Mouse (Mus musculus): ENCODE data around the gene Mbd3. TPM values are rescaled to one million over a fixed set of nuclear protein-coding genes. Genes with fewer than 3 reads are reported as not detected.
A peak's percentile ranks its signal among the peaks of the same experiment; 100 is the strongest.

Gene Mbd3
- total and polyA plus RNA-seq, 2 experiments from 2014 or later: 30.4 to 157 TPM

DNA sequence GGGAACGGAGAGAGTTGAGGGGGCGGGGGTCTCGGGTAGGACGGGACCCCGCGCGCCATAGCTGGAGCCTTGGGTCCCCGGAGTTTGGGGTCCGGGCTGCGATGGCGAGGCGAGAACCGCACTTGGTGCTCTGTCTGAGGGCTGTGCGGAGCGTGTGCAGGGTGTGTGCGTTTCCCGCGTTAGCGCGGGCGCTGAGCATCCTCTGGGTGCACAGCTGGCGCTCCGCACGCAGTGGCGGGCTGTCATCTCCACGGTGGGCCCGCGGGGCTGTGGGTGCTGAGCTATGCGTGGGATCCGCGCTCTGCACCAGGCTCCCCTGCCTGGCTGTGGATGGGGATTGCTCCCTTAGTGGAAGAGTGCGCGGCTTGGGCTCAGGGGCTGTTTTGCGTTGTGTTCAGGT is 42.6 kb downstream of the Mbd3 start:
- H3K27ac ChIP-seq (ENCODE audit: low read depth, low read length): no peak overlapping the region
- H3K4me3 ChIP-seq (ENCODE audit: low read depth, low read length): peak overlapping the region; percentile 50
- no peak for TF ChIP-seq CTCF (IDR thresholded peaks at IDR 0.05)
- ATAC-seq (ENCODE audit: low FRiP score): no peak
- no peaks in the 10 kb centered on the region for H3K36me3 ChIP-seq (ENCODE audit: insufficient read depth, low read length)
- DNase-seq (ENCODE audit: low spot score): no peak
- peak overlapping the region; percentile 62 for H3K9ac ChIP-seq (replicated peaks; ENCODE audit: low read length, poor library complexity, severe bottlenecking)
- peaks cover 8% of the 10 kb centered on the region; the same call in 1 of the 2 replicates for H3K4me1 ChIP-seq (ENCODE audit: insufficient read depth, low read length)
- no peaks in the 10 kb centered on the region for H3K9me3 ChIP-seq (ENCODE audit: low read length)
- H3K4me2 ChIP-seq (ENCODE audit: low read depth, low read length, poor library complexity, severe bottlenecking): peak overlapping the region; percentile 82
- H3K27me3 ChIP-seq (ENCODE audit: insufficient read depth, low read length): peaks cover 47% of the 10 kb centered on the region
- WGBS: 2% methylated on average over 33 of the region's 34 CpGs

DNA sequence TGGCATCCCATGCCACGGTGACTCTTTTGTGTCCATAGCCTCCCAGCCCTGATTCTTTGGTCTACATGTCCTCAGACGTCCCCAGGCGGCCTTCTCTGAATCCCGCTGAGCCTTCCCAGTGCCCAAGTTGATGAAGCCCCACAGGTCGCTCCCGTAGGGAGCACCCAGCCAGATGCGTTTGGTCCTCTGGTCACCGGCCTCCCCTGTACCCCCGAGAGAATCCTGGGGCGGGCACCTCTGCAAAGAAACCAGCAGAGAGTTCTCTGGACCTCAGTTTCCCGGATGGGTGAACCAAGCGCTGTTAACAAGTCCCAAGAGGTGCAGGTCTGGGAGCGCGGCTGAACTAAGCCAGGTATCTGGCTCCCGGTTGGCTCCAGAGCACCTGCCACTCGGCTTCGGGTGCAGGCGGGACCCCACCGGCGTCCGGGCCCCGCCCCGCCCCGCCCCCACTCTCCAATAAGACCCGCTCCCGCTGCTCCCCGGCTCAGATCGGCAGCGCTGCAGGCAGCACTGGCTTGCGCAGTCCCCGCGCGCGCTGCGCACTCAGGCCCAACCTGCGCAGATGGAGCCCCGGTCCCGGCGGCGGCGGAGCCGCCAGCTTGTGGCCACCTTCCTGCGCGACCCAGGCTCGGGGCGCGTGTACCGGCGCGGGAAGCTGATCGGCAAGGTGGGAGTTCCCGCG is 43.2 kb downstream of the Mbd3 start, which contains the start of gene Plk5:
Gene Plk5, plus strand, starts transcription at position 459 of the 682 bp plus-strand sequence.
- H3K4me1 ChIP-seq (ENCODE audit: insufficient read depth, low read length): peaks cover 8% of the 10 kb centered on the region; the same call in 1 of the 2 replicates
- no peaks in the 10 kb centered on the region for H3K9me3 ChIP-seq (ENCODE audit: low read length)
- no peaks in the 10 kb centered on the region for H3K36me3 ChIP-seq (ENCODE audit: insufficient read depth, low read length)
- DNase-seq (ENCODE audit: low spot score): no peak
- WGBS: under 1% methylated on average over 52 of the region's 53 CpGs
- ATAC-seq (ENCODE audit: low FRiP score): no peak
- no peak for TF ChIP-seq CTCF (IDR thresholded peaks at IDR 0.05)
- peak within 1 kb of the TSS; percentile 82 for H3K4me2 ChIP-seq (ENCODE audit: low read depth, low read length, poor library complexity, severe bottlenecking)
- H3K4me3 ChIP-seq (ENCODE audit: low read depth, low read length): peak within 1 kb of the TSS; percentile 50
- H3K27ac ChIP-seq (ENCODE audit: low read depth, low read length): no peak within 1 kb of the TSS
- H3K27me3 ChIP-seq (ENCODE audit: insufficient read depth, low read length): peaks cover 52% of the 10 kb centered on the region
- peak within 1 kb of the TSS; percentile 62 for H3K9ac ChIP-seq (replicated peaks; ENCODE audit: low read length, poor library complexity, severe bottlenecking)

DNA sequence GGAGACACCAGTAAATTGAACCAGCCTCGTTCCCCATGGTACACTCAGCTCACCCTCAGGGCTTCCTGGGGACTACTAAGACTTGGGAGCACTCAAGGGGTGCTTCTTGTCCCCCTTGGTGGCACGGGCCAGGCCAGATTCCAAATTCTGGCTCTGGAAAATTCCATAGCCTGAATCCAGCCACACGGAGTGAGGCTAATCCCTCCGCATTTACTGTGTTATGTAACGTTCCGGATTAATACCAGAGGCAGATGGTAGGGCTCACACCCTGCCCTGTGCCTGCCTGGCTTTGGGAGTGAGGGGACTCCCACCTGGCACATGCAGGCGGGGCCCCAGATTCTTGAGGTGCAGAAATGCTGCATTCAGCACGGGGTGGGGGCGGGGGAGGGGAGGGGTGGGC is 43.9 kb downstream of the Mbd3 start:
- peaks cover 8% of the 10 kb centered on the region; the same call in 1 of the 2 replicates for H3K4me1 ChIP-seq (ENCODE audit: insufficient read depth, low read length)
- 0 out of 2 replicates have a peak overlapping the region, but pooled peaks have one; percentile 62 for H3K9ac ChIP-seq (replicated peaks; ENCODE audit: low read length, poor library complexity, severe bottlenecking)
- no peak overlapping the region for H3K27ac ChIP-seq (ENCODE audit: low read depth, low read length)
- peaks cover 59% of the 10 kb centered on the region for H3K27me3 ChIP-seq (ENCODE audit: insufficient read depth, low read length)
- peak overlapping the region; percentile 82 for H3K4me2 ChIP-seq (ENCODE audit: low read depth, low read length, poor library complexity, severe bottlenecking)
- WGBS: 6% methylated on average over 9 of the region's 9 CpGs
- no peak overlapping the region for H3K4me3 ChIP-seq (ENCODE audit: low read depth, low read length)
- TF ChIP-seq CTCF (IDR thresholded peaks at IDR 0.05): no peak
- ATAC-seq (ENCODE audit: low FRiP score) (no peak), DNase-seq (ENCODE audit: low spot score) (no peak)
- H3K9me3 ChIP-seq (ENCODE audit: low read length): no peaks in the 10 kb centered on the region
- H3K36me3 ChIP-seq (ENCODE audit: insufficient read depth, low read length): no peaks in the 10 kb centered on the region

DNA sequence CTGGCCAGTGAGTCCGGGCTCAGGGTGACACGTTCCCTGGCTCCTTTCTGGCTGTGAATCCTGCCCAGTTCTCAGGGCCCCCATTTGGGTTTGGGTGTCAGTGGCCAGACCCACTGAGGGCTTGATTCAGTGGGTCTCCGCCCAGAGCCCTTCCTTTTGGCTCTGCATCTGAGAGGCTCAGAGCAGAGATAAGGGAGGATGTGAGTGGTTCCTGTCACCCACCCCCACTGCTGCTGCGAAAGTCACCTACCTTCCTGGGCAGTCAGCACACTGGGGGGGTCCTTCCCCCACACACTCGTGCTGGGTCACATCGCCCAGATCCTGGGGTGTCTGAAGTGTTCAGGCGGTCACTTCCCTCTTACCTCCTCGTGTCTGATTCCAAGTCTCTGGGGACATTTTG is 46.6 kb downstream of the Mbd3 start:
- Histone ChIP-seq H3K4me2 (ENCODE audit: low read depth, low read length, poor library complexity, severe bottlenecking) (no peak overlapping the region), H3K9me3 (ENCODE audit: low read length) (no peaks in the 10 kb centered on the region), H3K27me3 (ENCODE audit: insufficient read depth, low read length) (peaks cover 81% of the 10 kb centered on the region), H3K9ac (replicated peaks; ENCODE audit: low read length, poor library complexity, severe bottlenecking) (no peak overlapping the region), H3K27ac (ENCODE audit: low read depth, low read length) (no peak overlapping the region), H3K36me3 (ENCODE audit: insufficient read depth, low read length) (no peaks in the 10 kb centered on the region), H3K4me3 (ENCODE audit: low read depth, low read length) (no peak overlapping the region), H3K4me1 (ENCODE audit: insufficient read depth, low read length) (peaks cover 8% of the 10 kb centered on the region; the same call in 1 of the 2 replicates)
- DNase-seq (ENCODE audit: low spot score) (no peak), ATAC-seq (ENCODE audit: low FRiP score) (no peak)
- 73% methylated on average over 8 of the region's 8 CpGs for WGBS
- TF ChIP-seq CTCF (IDR thresholded peaks at IDR 0.05): no peak

DNA sequence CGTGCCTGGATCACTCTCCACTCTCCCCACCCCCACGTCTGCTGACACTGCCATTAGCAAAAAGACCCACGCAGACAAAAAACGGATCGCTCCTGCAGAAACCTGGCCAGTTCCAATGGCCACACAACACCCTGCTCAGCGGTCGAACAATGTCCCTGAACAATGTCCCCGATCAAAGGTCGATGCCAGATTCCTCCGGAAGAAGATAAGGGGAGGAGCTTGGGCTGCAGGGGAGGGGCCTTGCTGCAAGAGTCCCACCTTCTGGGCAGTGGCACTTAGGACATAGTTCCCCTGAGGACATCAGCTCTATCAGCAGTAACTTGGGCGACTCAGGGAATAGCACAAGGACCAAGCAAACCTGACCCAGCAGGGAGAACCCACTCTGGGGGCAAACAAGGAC is 47.5 kb downstream of the Mbd3 start:
- Histone ChIP-seq H3K4me3 (ENCODE audit: low read depth, low read length) (no peak overlapping the region), H3K27ac (ENCODE audit: low read depth, low read length) (no peak overlapping the region), H3K9me3 (ENCODE audit: low read length) (no peaks in the 10 kb centered on the region), H3K9ac (replicated peaks; ENCODE audit: low read length, poor library complexity, severe bottlenecking) (no peak overlapping the region), H3K4me2 (ENCODE audit: low read depth, low read length, poor library complexity, severe bottlenecking) (no peak overlapping the region), H3K27me3 (ENCODE audit: insufficient read depth, low read length) (peaks cover 79% of the 10 kb centered on the region), H3K4me1 (ENCODE audit: insufficient read depth, low read length) (peaks cover 6% of the 10 kb centered on the region; the same call in 1 of the 2 replicates), H3K36me3 (ENCODE audit: insufficient read depth, low read length) (no peaks in the 10 kb centered on the region)
- DNase-seq (ENCODE audit: low spot score) (no peak), ATAC-seq (ENCODE audit: low FRiP score) (no peak)
- TF ChIP-seq CTCF (IDR thresholded peaks at IDR 0.05): no peak
- 24% methylated on average over 11 of the region's 11 CpGs for WGBS

DNA sequence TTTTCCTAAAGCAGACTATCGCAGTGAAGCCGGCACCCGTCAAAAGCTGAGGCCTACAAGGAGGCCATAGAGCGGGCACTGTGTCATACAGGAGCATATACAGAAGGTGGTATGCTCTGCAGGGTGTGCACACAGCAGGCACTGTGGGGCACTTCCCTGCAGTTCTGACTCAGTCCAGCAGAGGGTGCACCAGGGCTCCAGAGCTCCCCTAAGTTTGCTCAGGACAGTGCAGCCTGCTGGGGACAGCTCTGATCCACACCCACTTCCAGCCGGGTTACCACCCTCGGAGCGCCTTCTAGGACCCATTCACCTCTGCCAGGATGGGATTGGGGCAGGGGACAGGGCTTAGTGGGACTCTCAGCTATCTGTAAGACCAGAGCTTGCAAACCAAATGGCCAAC is 49.1 kb downstream of the Mbd3 start:
- Histone ChIP-seq H3K36me3 (ENCODE audit: insufficient read depth, low read length) (no peaks in the 10 kb centered on the region), H3K27me3 (ENCODE audit: insufficient read depth, low read length) (peaks cover 72% of the 10 kb centered on the region), H3K9me3 (ENCODE audit: low read length) (no peaks in the 10 kb centered on the region), H3K4me3 (ENCODE audit: low read depth, low read length) (no peak overlapping the region), H3K4me2 (ENCODE audit: low read depth, low read length, poor library complexity, severe bottlenecking) (no peak overlapping the region), H3K27ac (ENCODE audit: low read depth, low read length) (no peak overlapping the region), H3K4me1 (ENCODE audit: insufficient read depth, low read length) (no peaks in the 10 kb centered on the region), H3K9ac (replicated peaks; ENCODE audit: low read length, poor library complexity, severe bottlenecking) (no peak overlapping the region)
- WGBS: under 1% methylated on average over 7 of the region's 7 CpGs
- TF ChIP-seq CTCF (IDR thresholded peaks at IDR 0.05): peak; percentile 90
- peak; percentile 65 for DNase-seq (ENCODE audit: low spot score)
- peak; percentile 64 for ATAC-seq (ENCODE audit: low FRiP score)
